15 mouse cellular contexts compared by ENCODE assay signal in genomic region chr1:59394072-59394471, GRCm38 (mm10).
DNase-seq lines count a peak whose midpoint lies in the region; ATAC-seq and TF ChIP-seq lines count a peak whose summit lies in the region.
"Had no signal": no experiment of that assay in that cellular context is flagged by ENCODE, and none has a peak within 500 bp of the region (broad histone marks: within the 10 kb centered on the region; RNA-seq: fewer than 3 reads in every experiment).

No protein-coding gene starts in this region.

- no peak for TF ChIP-seq CTCF in stomach, postnatal 0 days (IDR thresholded peaks at IDR 0.05; ENCODE audit: low read depth)

- H3K27me3 ChIP-seq in kidney, embryonic 15.5 days, result peaks cover 17% of the 10 kb centered on the region; the same call in 1 of the 2 replicates
- H3K27me3 ChIP-seq in forebrain, embryonic 13.5 days, result no peaks in the 10 kb centered on the region
- no peaks in the 10 kb centered on the region for H3K27me3 ChIP-seq in limb, embryonic 12.5 days
- H3K27me3 ChIP-seq in stomach, postnatal 0 days (ENCODE audit: control insufficient read depth, insufficient read depth, low read length), result no peaks in the 10 kb centered on the region
- H3K27me3 ChIP-seq: embryonic facial prominence, embryonic 15.5 days; limb, embryonic 13.5 days had no signal

- no peak overlapping the region for H3K4me3 ChIP-seq in kidney, embryonic 15.5 days (replicated peaks)
- H3K4me3 ChIP-seq in forebrain, embryonic 13.5 days, result no peak overlapping the region
- no peak overlapping the region for H3K4me3 ChIP-seq in limb, embryonic 12.5 days (replicated peaks)
- H3K4me3 ChIP-seq in stomach, postnatal 0 days (ENCODE audit: low read depth, low read length), result no peak overlapping the region
- H3K4me3 ChIP-seq: embryonic facial prominence, embryonic 15.5 days; heart, embryonic 13.5 days; limb, embryonic 13.5 days had no signal

- 46% methylated on average over 4 of the region's 4 CpGs for WGBS in kidney, embryonic 15.5 days
- WGBS in forebrain, embryonic 13.5 days, result 46% methylated on average over 4 of the region's 4 CpGs
- 83% methylated on average over 4 of the region's 4 CpGs for WGBS in limb, embryonic 12.5 days
- 81% methylated on average over 4 of the region's 4 CpGs for WGBS in stomach, postnatal 0 days

- H3K4me1 ChIP-seq in kidney, embryonic 15.5 days, result peaks cover 51% of the 10 kb centered on the region
- peaks cover 29% of the 10 kb centered on the region for H3K4me1 ChIP-seq in forebrain, embryonic 13.5 days
- H3K4me1 ChIP-seq in limb, embryonic 12.5 days (replicated peaks), result peaks cover 19% of the 10 kb centered on the region
- H3K4me1 ChIP-seq in stomach, postnatal 0 days (replicated peaks; ENCODE audit: control insufficient read depth, insufficient read depth), result no peaks in the 10 kb centered on the region
- H3K4me1 ChIP-seq: embryonic facial prominence, embryonic 15.5 days; heart, embryonic 13.5 days had no signal

- H3K36me3 ChIP-seq in kidney, embryonic 15.5 days, result no peaks in the 10 kb centered on the region
- H3K36me3 ChIP-seq in forebrain, embryonic 13.5 days (ENCODE audit: poor library complexity, severe bottlenecking), result no peaks in the 10 kb centered on the region
- no peaks in the 10 kb centered on the region for H3K36me3 ChIP-seq in limb, embryonic 12.5 days
- no peaks in the 10 kb centered on the region for H3K36me3 ChIP-seq in stomach, postnatal 0 days (ENCODE audit: control insufficient read depth, insufficient read depth, low read length)
- H3K36me3 ChIP-seq: embryonic facial prominence, embryonic 15.5 days; heart, embryonic 13.5 days; limb, embryonic 13.5 days had no signal

- peak overlapping the region; percentile 84 for H3K27ac ChIP-seq in kidney, embryonic 15.5 days
- peak overlapping the region; percentile 91 for H3K27ac ChIP-seq in forebrain, embryonic 13.5 days
- 0 out of 2 replicates have a peak overlapping the region, but pooled peaks have one; percentile 81 for H3K27ac ChIP-seq in limb, embryonic 12.5 days
- H3K27ac ChIP-seq in stomach, postnatal 0 days (replicated peaks), result no peak overlapping the region
- H3K27ac ChIP-seq: embryonic facial prominence, embryonic 15.5 days; heart, embryonic 13.5 days had no signal

- no peak for TF ChIP-seq EP300 in stomach, postnatal 0 days (optimal IDR thresholded peaks at IDR 0.05)

- peak; percentile 11; the same call in 1 of the 2 replicates for ATAC-seq in kidney, embryonic 15.5 days (replicated peaks; ENCODE audit: low FRiP score)
- peak; percentile 47; the same call in 1 of the 2 replicates for ATAC-seq in forebrain, embryonic 13.5 days
- no peak for ATAC-seq in limb, embryonic 12.5 days (ENCODE audit: insufficient number of reproducible peaks, insufficient read depth, low FRiP score, low TSS enrichment, low read depth)
- ATAC-seq in stomach, postnatal 0 days (ENCODE audit: low FRiP score, low TSS enrichment), result no peak

- H3K9ac ChIP-seq in kidney, embryonic 15.5 days, result no peak overlapping the region
- 0 out of 2 replicates have a peak overlapping the region, but pooled peaks have one; percentile 47 for H3K9ac ChIP-seq in forebrain, embryonic 13.5 days
- no peak overlapping the region for H3K9ac ChIP-seq in limb, embryonic 12.5 days (replicated peaks)
- H3K9ac ChIP-seq in stomach, postnatal 0 days (ENCODE audit: low read length), result no peak overlapping the region
- H3K9ac ChIP-seq: embryonic facial prominence, embryonic 15.5 days; heart, embryonic 13.5 days had no signal

- no peak overlapping the region for H3K4me2 ChIP-seq in kidney, embryonic 15.5 days
- H3K4me2 ChIP-seq in forebrain, embryonic 13.5 days, result 0 out of 2 replicates have a peak overlapping the region, but pooled peaks have one; percentile 6
- H3K4me2 ChIP-seq in limb, embryonic 12.5 days, result no peak overlapping the region
- no peak overlapping the region for H3K4me2 ChIP-seq in stomach, postnatal 0 days (replicated peaks; ENCODE audit: low read depth)
- H3K4me2 ChIP-seq: embryonic facial prominence, embryonic 15.5 days; heart, embryonic 13.5 days; limb, embryonic 13.5 days had no signal

- no peak for DNase-seq in kidney, postnatal 10 days
- peak; percentile 50 for DNase-seq in ES-CJ7 (ENCODE audit: low read depth, low spot score)
- no peak for DNase-seq in spleen, postnatal 36 days (ENCODE audit: low spot score in 2 of 2)
- DNase-seq in stomach, postnatal 0 days (ENCODE audit: low spot score), result no peak
- no peak for DNase-seq in spleen, postnatal 10 days (ENCODE audit: low spot score in 2 of 2)
- DNase-seq: B cell, adult 2 months; cerebellum, adult 11-12 months; layer of hippocampus, postnatal 36 days; lung, adult 2 months had no signal

- H3K9me3 ChIP-seq in kidney, embryonic 15.5 days (replicated peaks), result no peaks in the 10 kb centered on the region
- no peaks in the 10 kb centered on the region for H3K9me3 ChIP-seq in forebrain, embryonic 13.5 days (replicated peaks)
- H3K9me3 ChIP-seq in limb, embryonic 12.5 days, result no peaks in the 10 kb centered on the region
- no peaks in the 10 kb centered on the region for H3K9me3 ChIP-seq in stomach, postnatal 0 days (ENCODE audit: control insufficient read depth, low read length)
- H3K9me3 ChIP-seq: embryonic facial prominence, embryonic 15.5 days; heart, embryonic 13.5 days; limb, embryonic 13.5 days had no signal

Comparison
In these comparisons a context has a peak if more than half of its experiments do, and no peak if none do; other contexts are left out.
1. ATAC-seq: peak in kidney, embryonic 15.5 days (single experiment) and forebrain, embryonic 13.5 days (single experiment); none in limb, embryonic 12.5 days (single experiment) and stomach, postnatal 0 days (single experiment).